Mouse (Mus musculus): ENCODE results near the gene Olfr120.
"Not testable (repeated sequence)": the region's sequence is repeated elsewhere in the genome, so short reads cannot be mapped to it uniquely, and the experiment has no call there.

Olfr120 gene

DNA sequence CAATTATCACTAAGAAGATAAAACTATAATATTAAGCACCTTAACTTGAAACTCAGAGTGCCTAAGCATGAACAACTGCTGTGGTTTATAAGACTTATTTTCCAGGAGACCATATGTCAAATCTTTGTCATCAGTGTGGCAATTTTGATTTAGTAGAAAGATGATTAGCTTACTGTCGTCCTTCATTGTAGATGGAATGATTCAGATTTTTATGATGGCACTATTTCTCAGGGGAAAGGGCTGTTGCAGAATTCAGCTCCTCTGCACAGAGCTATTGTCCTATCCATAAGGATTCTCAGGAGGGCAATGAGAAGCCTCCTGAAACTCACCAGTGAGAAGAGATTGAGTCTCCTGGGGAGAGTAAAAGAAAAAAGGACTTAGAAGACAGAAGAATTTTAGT, at the start of gene Olfr120:
Gene Olfr120 (plus strand): TSS at position 301 of the 400 bp plus-strand sequence.
- DNase-seq: no peak

DNA sequence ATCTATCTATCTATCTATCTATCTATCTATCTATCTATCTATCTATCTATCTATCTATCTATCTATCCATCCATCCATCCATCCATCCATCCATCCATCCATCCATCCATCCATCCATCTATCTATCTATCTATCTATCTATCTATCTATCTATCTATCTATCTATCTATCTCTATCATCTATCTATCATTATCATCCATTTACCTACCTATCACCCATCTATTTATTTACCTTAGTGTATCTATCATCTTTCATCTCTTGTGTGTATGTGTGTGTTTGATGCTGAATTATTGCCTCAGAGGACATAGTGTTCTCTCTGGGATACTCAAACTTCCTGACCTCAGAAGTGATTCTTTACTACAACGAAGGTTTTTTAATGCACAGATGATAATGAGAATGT, 25.3 kb upstream of the Olfr120 start, which contains the start of gene Olfr119:
Gene Olfr119 (plus strand): TSS at position 301 of the 400 bp plus-strand sequence.
- not testable (repeated sequence) for DNase-seq

DNA sequence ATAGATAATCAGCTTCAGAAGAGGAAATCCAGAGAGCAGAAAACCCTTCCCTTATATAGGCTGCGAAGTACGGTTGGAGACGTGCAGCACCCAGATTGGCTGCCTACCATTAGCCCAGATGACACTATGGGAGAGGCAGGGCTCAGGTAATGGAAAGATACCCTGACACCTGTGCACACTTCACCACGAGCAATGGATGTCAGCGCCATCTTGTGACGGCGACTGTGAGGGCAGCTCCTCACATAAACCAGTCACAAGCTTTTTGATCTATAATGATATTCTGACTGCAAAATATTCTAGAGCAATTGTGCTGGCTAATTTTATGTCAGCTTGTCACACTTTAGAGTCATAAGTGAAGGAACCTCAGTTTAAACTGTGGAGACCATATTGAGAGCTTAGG, 16.5 kb downstream of the Olfr120 start:
- no peak for DNase-seq

DNA sequence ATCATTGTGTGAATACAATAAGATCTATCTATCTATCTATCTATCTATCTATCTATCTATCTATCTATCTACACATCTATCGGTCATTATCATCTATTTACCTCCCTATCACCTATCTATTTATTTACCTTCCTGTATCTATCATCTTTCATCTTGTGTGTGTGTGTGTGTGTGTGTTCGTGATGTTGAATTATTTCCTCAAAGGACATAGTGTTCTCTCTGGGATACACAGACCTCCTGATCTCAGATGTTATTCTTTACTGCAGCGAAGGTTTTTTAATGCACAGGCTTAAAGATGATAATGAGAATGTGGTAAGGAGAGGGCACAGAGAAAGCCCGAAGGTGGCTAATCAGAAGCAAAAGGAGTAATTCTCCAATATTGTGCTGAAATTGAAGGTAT, 46.7 kb downstream of the Olfr120 start, which contains the start of gene Olfr122:
Gene Olfr122 (plus strand): TSS at position 301 of the 400 bp plus-strand sequence.
- no peak for DNase-seq
